Mouse (Mus musculus) liver, adult 2 months (tissue): Measurements from ENCODE around the gene Acaca. TPM values are rescaled to one million over a fixed set of nuclear protein-coding genes. Genes with fewer than 3 reads are reported as not detected.

Experiments used
- DNase-seq: peaks from one replicate; pipeline ENCODE4 v3.0.0-alpha.2; 2011; ENCODE audit warnings: low read depth, low spot score; ENCODE audit errors: extremely low read depth
- H3K27ac ChIP-seq: fragments of 200-500 bp; replicated peaks from 2 replicates; pipeline ENCODE4 v1.5.1; 2012; ENCODE audit warnings: low read depth, mild to moderate bottlenecking, control low read depth, inconsistent platforms, low read length; ENCODE audit not compliant: insufficient read depth
- H3K27me3 ChIP-seq: fragments of 200-500 bp; 2 replicates; pipeline ENCODE4 v1.6.1; 2012; ENCODE audit warnings: mild to moderate bottlenecking, moderate library complexity, low read length, inconsistent platforms; ENCODE audit not compliant: control insufficient read depth, insufficient read depth
- H3K36me3 ChIP-seq: fragments of 200-500 bp; 2 replicates; pipeline ENCODE4 v1.6.1; 2012; ENCODE audit warnings: low read length, inconsistent platforms; ENCODE audit not compliant: control insufficient read depth, insufficient read depth
- H3K4me1 ChIP-seq: fragments of 200-500 bp; 2 replicates; pipeline ENCODE4 v1.6.1; 2011; ENCODE audit warnings: low read length; ENCODE audit not compliant: control insufficient read depth, insufficient read depth
- H3K4me3 ChIP-seq: fragments of 200-500 bp; 2 replicates; pipeline ENCODE4 v1.5.1; 2011; ENCODE audit warnings: low read depth, mild to moderate bottlenecking, control low read depth, low read length, moderate library complexity; ENCODE audit not compliant: insufficient read depth
- H3K79me2 ChIP-seq: fragments of 200-500 bp; 2 replicates; pipeline ENCODE4 v1.6.1; 2012; ENCODE audit warnings: inconsistent platforms, mild to moderate bottlenecking, low read length, moderate library complexity; ENCODE audit not compliant: control insufficient read depth, insufficient read depth
- H3K9ac ChIP-seq: fragments of 200-500 bp; 2 replicates; pipeline ENCODE4 v1.6.1; 2012; ENCODE audit warnings: low read depth, mild to moderate bottlenecking, control low read depth, inconsistent platforms, low read length
- CTCF ChIP-seq: fragments of 200-500 bp; IDR thresholded peaks from 2 replicates; pipeline ENCODE4 v1.5.1; 2011; ENCODE audit warnings: low read depth, low read length, control low read depth
- POLR2A ChIP-seq: fragments of 200-500 bp; IDR thresholded peaks from 2 replicates; pipeline ENCODE4 v1.6.1; 2011; ENCODE audit warnings: low read length, control low read depth; ENCODE audit not compliant: insufficient read depth; ENCODE audit errors: extremely low read depth
- WGBS: fragments of 180-500 bp; shearing (Covaris S2); methylation state at CpG from one replicate; pipeline ENCODE4 v1.1.7; 2018; 5-methylcytosine and 5-hydroxymethylcytosine counted together
- polyA plus RNA-seq: library from polyadenylated mRNA; depleted of rRNA; stranded (reverse); fragments of >200 nt; gene quantifications from 2 replicates; pipeline ENCODE4 v1.2.3, GENCODE M21; 2012
- total RNA-seq: library from RNA; depleted of rRNA; stranded (reverse); fragments of >200 nt; gene quantifications from 2 replicates; pipeline ENCODE4 v1.2.3, GENCODE M21; 2014

Acaca gene
- total and polyA plus RNA-seq, 2 experiments: 20.7 to 86.4 TPM

- DNase-seq: no peak
- no peaks in the 10 kb centered on the region for H3K27me3 ChIP-seq
- H3K4me1 ChIP-seq: no peaks in the 10 kb centered on the region
- no peak for TF ChIP-seq CTCF
- no peak for TF ChIP-seq POLR2A
- H3K79me2 ChIP-seq: no peaks in the 10 kb centered on the region
- no peak overlapping the region for H3K27ac ChIP-seq
- WGBS: 97% methylated on average over 6 of the region's 6 CpGs
- no peak overlapping the region for H3K4me3 ChIP-seq
- H3K9ac ChIP-seq: no peak overlapping the region
- H3K36me3 ChIP-seq: no peaks in the 10 kb centered on the region
These were observed 291.3 kb downstream of the Acaca start for GRCm38 (mm10) chr11:84420779-84421178.

- DNase-seq: peak; percentile 33
- Histone ChIP-seq H3K27ac (no peak overlapping the region), H3K36me3 (no peaks in the 10 kb centered on the region), H3K79me2 (no peaks in the 10 kb centered on the region), H3K4me1 (no peaks in the 10 kb centered on the region), H3K9ac (no peak overlapping the region), H3K27me3 (no peaks in the 10 kb centered on the region), H3K4me3 (no peak overlapping the region)
- TF ChIP-seq CTCF (no peak), POLR2A (no peak)
- 75% methylated on average over 13 of the region's 13 CpGs for WGBS
These were observed 296.5 kb downstream of the Acaca start for GRCm38 (mm10) chr11:84425736-84426632.

- TF ChIP-seq POLR2A (no peak), CTCF (no peak)
- Histone ChIP-seq H3K4me1 (no peaks in the 10 kb centered on the region), H3K9ac (no peak overlapping the region), H3K79me2 (no peaks in the 10 kb centered on the region), H3K4me3 (no peak overlapping the region), H3K36me3 (peaks cover 2% of the 10 kb centered on the region; the same call in 1 of the 2 replicates), H3K27me3 (no peaks in the 10 kb centered on the region), H3K27ac (no peak overlapping the region)
- WGBS: 88% methylated on average over 5 of the region's 5 CpGs
- DNase-seq: no peak
These were observed 297.1 kb downstream of the Acaca start for GRCm38 (mm10) chr11:84426633-84426998.

GRCm38 (mm10) chr11:84429581-84429980 lies 300.1 kb downstream of the Acaca start:
- Histone ChIP-seq H3K9ac (no peak overlapping the region), H3K4me3 (no peak overlapping the region), H3K36me3 (peaks cover 2% of the 10 kb centered on the region; the same call in 1 of the 2 replicates), H3K4me1 (no peaks in the 10 kb centered on the region), H3K27me3 (no peaks in the 10 kb centered on the region), H3K27ac (no peak overlapping the region), H3K79me2 (no peaks in the 10 kb centered on the region)
- 93% methylated on average over 1 of the region's 1 CpGs for WGBS
- peak; percentile 51 for DNase-seq
- TF ChIP-seq POLR2A: no peak
- TF ChIP-seq CTCF: peak; percentile 56; the same call in 1 of the 2 replicates

- peaks cover 6% of the 10 kb centered on the region; the same call in 1 of the 2 replicates for H3K36me3 ChIP-seq
- H3K4me1 ChIP-seq: no peaks in the 10 kb centered on the region
- no peak overlapping the region for H3K27ac ChIP-seq
- H3K27me3 ChIP-seq: no peaks in the 10 kb centered on the region
- WGBS: 50% methylated on average over 4 of the region's 4 CpGs
- peak; percentile 52 for DNase-seq
- TF ChIP-seq POLR2A: no peak
- no peak for TF ChIP-seq CTCF
- no peak overlapping the region for H3K4me3 ChIP-seq
- H3K79me2 ChIP-seq: no peaks in the 10 kb centered on the region; the same call in 1 of the 2 replicates
- no peak overlapping the region for H3K9ac ChIP-seq
These were observed 300.9 kb downstream of the Acaca start for GRCm38 (mm10) chr11:84430336-84430735.

- H3K4me3 ChIP-seq: no peak overlapping the region
- no peaks in the 10 kb centered on the region for H3K27me3 ChIP-seq
- TF ChIP-seq CTCF: peak; percentile 24; the same call in 1 of the 2 replicates
- TF ChIP-seq POLR2A: no peak
- no peak for DNase-seq
- H3K36me3 ChIP-seq: peaks cover 11% of the 10 kb centered on the region; the same call in 1 of the 2 replicates
- peaks cover 2% of the 10 kb centered on the region; the same call in 1 of the 2 replicates for H3K4me1 ChIP-seq
- no peaks in the 10 kb centered on the region; the same call in 1 of the 2 replicates for H3K79me2 ChIP-seq
- H3K9ac ChIP-seq: no peak overlapping the region
- H3K27ac ChIP-seq: no peak overlapping the region
- 85% methylated on average over 6 of the region's 6 CpGs for WGBS
These were observed 305.4 kb downstream of the Acaca start for GRCm38 (mm10) chr11:84434879-84435278.
